9 mouse cellular contexts compared by ENCODE assay signal in the genomic region with DNA sequence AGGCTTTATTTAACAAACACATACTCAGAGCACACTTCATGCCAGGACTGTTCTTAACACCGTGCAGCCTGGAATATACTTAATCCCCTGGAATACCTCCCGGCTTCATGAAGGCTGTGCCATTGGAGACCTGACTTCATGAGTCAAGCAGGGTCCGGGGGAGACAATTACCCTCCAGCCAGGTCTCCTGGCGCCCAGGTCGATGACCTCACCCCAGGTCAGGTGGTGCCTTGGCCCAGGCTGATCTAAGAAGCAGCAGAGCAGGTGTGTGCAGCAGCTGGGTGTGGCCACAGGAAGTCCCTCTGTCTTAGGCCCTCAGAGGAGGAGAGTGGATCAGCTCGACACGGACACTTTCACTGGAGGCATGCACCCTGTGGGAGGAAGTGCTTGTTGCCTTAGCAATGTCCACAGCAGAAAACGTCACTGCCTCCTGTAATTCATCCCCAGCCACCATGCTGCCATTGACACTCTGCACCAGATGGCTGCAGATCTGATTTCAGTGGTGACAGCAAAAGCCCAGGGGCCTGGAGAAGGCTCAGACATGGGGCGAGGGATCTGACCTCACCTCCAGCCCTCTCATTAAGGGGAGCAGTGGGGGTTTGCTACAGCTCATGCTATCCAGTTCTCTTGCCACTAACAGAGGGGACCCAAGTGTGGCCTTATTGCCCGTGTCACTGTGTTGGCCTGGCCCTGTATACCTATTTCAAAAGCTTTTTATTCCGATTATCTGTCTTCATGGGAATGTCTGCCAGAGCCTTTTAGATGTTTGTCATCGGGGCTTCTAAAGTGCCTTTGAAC.
DNase-seq lines count a peak whose midpoint lies in the region; ATAC-seq lines count a peak whose summit lies in the region.
"Had no signal": no experiment of that assay in that cellular context is flagged by ENCODE, and none has a peak within 500 bp of the region (broad histone marks: within the 10 kb centered on the region; RNA-seq: fewer than 3 reads in every experiment).

No protein-coding gene starts in this region.

- peaks cover 12% of the 10 kb centered on the region for H3K4me1 ChIP-seq in hindbrain, embryonic 13.5 days (replicated peaks)
- H3K4me1 ChIP-seq: liver, embryonic 12.5 days had no signal

- no peak overlapping the region for H3K9ac ChIP-seq in hindbrain, embryonic 13.5 days
- H3K9ac ChIP-seq: liver, embryonic 12.5 days had no signal

- ATAC-seq in hindbrain, embryonic 13.5 days (ENCODE audit: low FRiP score) = peak; percentile 47
- no peak for ATAC-seq in frontal cortex, adult (ENCODE audit: low TSS enrichment)
- ATAC-seq: liver, embryonic 12.5 days had no signal

- H3K4me2 ChIP-seq in hindbrain, embryonic 13.5 days = no peak overlapping the region
- H3K4me2 ChIP-seq: liver, embryonic 12.5 days had no signal

- DNase-seq in thymus, postnatal 0 days (ENCODE audit: low spot score) = peak; percentile 28
- DNase-seq in thymus, postnatal 10 days (ENCODE audit: low spot score in 2 of 2) = no peak
- DNase-seq in lung, postnatal 25 days (ENCODE audit: low spot score) = peak; percentile 17
- no peak for DNase-seq in spleen, postnatal 36 days (ENCODE audit: low spot score in 2 of 2)
- DNase-seq in yolk sac, embryonic 10.5 days (ENCODE audit: low spot score) = no peak

- 48% methylated on average over 12 of the region's 12 CpGs for WGBS in hindbrain, embryonic 13.5 days

- 0 out of 2 replicates have a peak overlapping the region, but pooled peaks have one; percentile 24 for H3K27ac ChIP-seq in hindbrain, embryonic 13.5 days
- H3K27ac ChIP-seq: liver, embryonic 12.5 days had no signal

- H3K36me3 ChIP-seq in hindbrain, embryonic 13.5 days = no peaks in the 10 kb centered on the region
- H3K36me3 ChIP-seq: liver, embryonic 12.5 days had no signal

- H3K4me3 ChIP-seq in hindbrain, embryonic 13.5 days = no peak overlapping the region
- H3K4me3 ChIP-seq: erythroblast, embryonic 14.5 days; liver, embryonic 12.5 days had no signal

- H3K27me3 ChIP-seq in hindbrain, embryonic 13.5 days = no peaks in the 10 kb centered on the region
- H3K27me3 ChIP-seq: liver, embryonic 12.5 days had no signal

- no peaks in the 10 kb centered on the region for H3K9me3 ChIP-seq in hindbrain, embryonic 13.5 days
- H3K9me3 ChIP-seq: liver, embryonic 12.5 days had no signal

Comparison
In these comparisons a context has a peak if more than half of its experiments do, and no peak if none do; other contexts are left out.
1. DNase-seq: peak in thymus, postnatal 0 days (single experiment) and lung, postnatal 25 days (single experiment); none in thymus, postnatal 10 days (0 of 2), spleen, postnatal 36 days (0 of 2) and yolk sac, embryonic 10.5 days (single experiment).